Mouse (Mus musculus) hindbrain, embryonic 16.5 days (tissue): ENCODE data around the gene Atp1a4. TPM values are rescaled to one million over a fixed set of nuclear protein-coding genes. Genes with fewer than 3 reads are reported as not detected.

Experiments
- ATAC-seq: fragments of 200-750 bp; cut with Nextera tagmentation; 2 replicates; pipeline ENCODE4 v1.8.0; 2017; ENCODE audit warnings: moderate TSS enrichment, moderate library complexity
- H3K27ac ChIP-seq: fragments of 300-500 bp; sonication (generic); 2 replicates; pipeline ENCODE4 v1.5.1; 2014; ENCODE audit warnings: low read depth, mild to moderate bottlenecking, control low read depth, low read length, moderate library complexity
- H3K27me3 ChIP-seq: fragments of 300-500 bp; sonication (generic); replicated peaks from 2 replicates; pipeline ENCODE4 v1.6.1; 2014; ENCODE audit warnings: low read length; ENCODE audit not compliant: control insufficient read depth, insufficient read depth
- H3K36me3 ChIP-seq: fragments of 300-500 bp; sonication (generic); 2 replicates; pipeline ENCODE4 v1.6.1; 2014; ENCODE audit warnings: mild to moderate bottlenecking, low read length, moderate library complexity, mixed read lengths; ENCODE audit not compliant: control insufficient read depth, insufficient read depth
- H3K4me1 ChIP-seq: fragments of 300-500 bp; sonication (generic); 2 replicates; pipeline ENCODE4 v1.6.1; 2014; ENCODE audit warnings: low read depth, low read length; ENCODE audit not compliant: control insufficient read depth, insufficient read depth
- H3K4me2 ChIP-seq: fragments of 300-500 bp; sonication (generic); 2 replicates; pipeline ENCODE4 v1.6.1; 2014; ENCODE audit warnings: mild to moderate bottlenecking, low read length, control low read depth, moderate library complexity
- H3K4me3 ChIP-seq: fragments of 300-500 bp; sonication (generic); 2 replicates; pipeline ENCODE4 v1.5.1; 2014; ENCODE audit warnings: mild to moderate bottlenecking, low read length, control low read depth, moderate library complexity
- H3K9ac ChIP-seq: fragments of 300-500 bp; sonication (generic); 2 replicates; pipeline ENCODE4 v1.6.1; 2014; ENCODE audit warnings: low read depth, mild to moderate bottlenecking, control low read depth, low read length, moderate library complexity
- H3K9me3 ChIP-seq: fragments of 300-500 bp; sonication (generic); 2 replicates; pipeline ENCODE4 v1.6.1; 2014; ENCODE audit warnings: mild to moderate bottlenecking, low read length, moderate library complexity; ENCODE audit not compliant: control insufficient read depth
- WGBS: fragments of 180-500 bp; shearing (Covaris S2); extraction: QIAGEN DNeasy Blood & Tissue Kit; methylation state at CpG from one replicate; pipeline ENCODE4 v1.1.7; 2014; 5-methylcytosine and 5-hydroxymethylcytosine counted together
- polyA plus RNA-seq: library from polyadenylated mRNA; unstranded; fragments of >200 nt; fragmentation: Nextera tagmentation; extraction: Ambion mirVana; gene quantifications from 2 replicates; pipeline ENCODE4 v1.2.1, GENCODE M21; 2015

The Atp1a4 gene
- 0.06 TPM in 1 of 2 replicates, not detected in the other for polyA plus RNA-seq

DNA sequence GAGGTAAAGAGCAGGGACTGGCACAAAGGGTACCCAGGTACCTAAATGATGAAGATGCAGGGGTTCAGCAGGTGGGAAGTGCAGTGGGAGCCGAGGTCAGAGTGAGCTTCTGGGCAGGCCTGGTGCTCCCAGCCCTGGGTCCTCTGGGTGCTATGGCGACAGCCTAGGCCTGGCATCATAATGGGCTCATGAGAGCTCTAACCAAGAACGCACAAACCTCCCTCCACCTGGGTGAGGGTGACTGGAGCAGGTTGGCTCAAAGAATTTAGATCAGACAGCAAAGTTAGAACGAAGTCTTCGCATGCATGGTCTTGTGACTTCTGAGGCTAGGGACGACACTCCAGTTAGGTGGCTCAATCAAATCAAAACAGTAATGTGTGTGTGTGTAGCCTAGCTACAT lies at the start of gene Atp1a4:
Gene Atp1a4, minus strand, starts transcription at position 101 of the 400 bp plus-strand sequence.
- H3K4me1 ChIP-seq: peaks cover 4% of the 10 kb centered on the region
- no peak within 1 kb of the TSS for H3K4me2 ChIP-seq
- no peaks in the 10 kb centered on the region for H3K9me3 ChIP-seq
- no peak for ATAC-seq
- no peak within 1 kb of the TSS for H3K27ac ChIP-seq
- H3K4me3 ChIP-seq: no peak within 1 kb of the TSS
- no peaks in the 10 kb centered on the region for H3K36me3 ChIP-seq
- no peak within 1 kb of the TSS for H3K9ac ChIP-seq
- 92% methylated on average over 6 of the region's 6 CpGs for WGBS
- no peaks in the 10 kb centered on the region for H3K27me3 ChIP-seq

DNA sequence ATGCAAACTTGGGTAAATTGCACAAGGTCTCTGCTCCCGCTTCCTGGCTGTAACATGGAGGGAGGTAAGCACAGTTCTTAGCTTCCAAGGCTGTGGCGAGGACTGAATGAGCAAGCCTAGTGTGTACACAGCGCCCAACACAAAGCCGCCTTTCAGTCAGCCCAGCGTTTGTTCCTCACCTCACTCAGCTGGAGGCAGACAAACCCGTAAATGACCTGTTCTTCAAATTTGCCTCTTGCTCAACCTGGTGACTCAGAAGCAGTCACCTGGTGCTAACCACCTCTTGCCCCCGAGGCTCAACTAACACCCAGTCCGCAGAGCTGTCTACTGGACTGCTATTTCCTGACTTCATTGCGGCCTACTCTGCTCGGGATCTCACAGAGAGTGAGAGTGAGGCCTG lies 49.7 kb upstream of the Atp1a4 start:
- Histone ChIP-seq H3K36me3 (no peaks in the 10 kb centered on the region), H3K4me3 (no peak overlapping the region), H3K9ac (no peak overlapping the region), H3K4me1 (peaks cover 22% of the 10 kb centered on the region), H3K27me3 (no peaks in the 10 kb centered on the region), H3K27ac (peak overlapping the region; percentile 64), H3K9me3 (no peaks in the 10 kb centered on the region), H3K4me2 (no peak overlapping the region)
- WGBS: 57% methylated on average over 10 of the region's 10 CpGs
- no peak for ATAC-seq

DNA sequence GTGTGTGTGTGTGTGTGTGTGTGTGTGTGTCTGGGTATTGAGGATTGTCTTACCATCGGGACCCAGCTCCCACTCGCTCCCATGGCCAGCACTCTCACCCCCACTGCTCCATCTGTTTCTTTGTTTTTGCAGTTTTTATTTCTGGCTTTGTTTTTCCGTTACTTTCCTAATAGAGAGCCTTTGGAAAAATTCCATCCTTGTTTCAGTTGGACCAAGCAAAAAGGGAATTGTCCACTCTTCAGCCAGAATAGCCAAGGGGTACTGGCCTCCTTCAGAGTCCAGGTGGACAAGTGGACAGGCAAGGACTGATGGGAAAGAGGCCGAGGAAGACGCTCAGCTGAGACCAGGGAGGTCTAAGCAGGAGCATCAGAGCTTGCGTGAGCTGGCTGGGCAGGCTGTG lies 48.7 kb upstream of the Atp1a4 start:
- Histone ChIP-seq H3K27me3 (no peaks in the 10 kb centered on the region), H3K9ac (no peak overlapping the region), H3K9me3 (no peaks in the 10 kb centered on the region), H3K4me3 (no peak overlapping the region), H3K27ac (peak overlapping the region; percentile 4; the same call in 1 of the 2 replicates), H3K4me2 (no peak overlapping the region), H3K4me1 (peaks cover 15% of the 10 kb centered on the region), H3K36me3 (no peaks in the 10 kb centered on the region)
- ATAC-seq: no peak
- WGBS: 60% methylated on average over 6 of the region's 6 CpGs

DNA sequence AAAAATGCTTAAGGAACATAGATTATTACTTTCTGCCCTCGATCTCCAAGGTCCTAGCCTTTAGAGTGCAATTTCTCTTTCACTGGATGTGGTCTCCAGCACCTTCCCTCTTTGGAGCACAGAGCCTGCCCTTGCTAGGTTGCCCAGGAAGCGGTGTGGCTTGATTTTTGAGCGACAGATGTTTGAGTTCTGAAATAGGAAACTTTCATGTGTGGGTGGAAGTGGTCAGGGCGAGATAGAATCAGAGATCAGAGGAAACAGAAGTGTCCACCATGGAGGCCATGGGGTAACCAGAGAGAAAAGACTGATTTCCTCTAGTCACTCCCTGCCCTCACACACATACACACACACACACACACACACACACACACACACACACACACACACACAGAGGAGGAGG lies 48.0 kb upstream of the Atp1a4 start:
- no peak for ATAC-seq
- H3K4me2 ChIP-seq: no peak overlapping the region
- H3K4me3 ChIP-seq: no peak overlapping the region
- no peak overlapping the region for H3K27ac ChIP-seq
- no peak overlapping the region for H3K9ac ChIP-seq
- no peaks in the 10 kb centered on the region for H3K27me3 ChIP-seq
- peaks cover 11% of the 10 kb centered on the region for H3K4me1 ChIP-seq
- H3K36me3 ChIP-seq: no peaks in the 10 kb centered on the region
- H3K9me3 ChIP-seq: no peaks in the 10 kb centered on the region
- 84% methylated on average over 4 of the region's 4 CpGs for WGBS

DNA sequence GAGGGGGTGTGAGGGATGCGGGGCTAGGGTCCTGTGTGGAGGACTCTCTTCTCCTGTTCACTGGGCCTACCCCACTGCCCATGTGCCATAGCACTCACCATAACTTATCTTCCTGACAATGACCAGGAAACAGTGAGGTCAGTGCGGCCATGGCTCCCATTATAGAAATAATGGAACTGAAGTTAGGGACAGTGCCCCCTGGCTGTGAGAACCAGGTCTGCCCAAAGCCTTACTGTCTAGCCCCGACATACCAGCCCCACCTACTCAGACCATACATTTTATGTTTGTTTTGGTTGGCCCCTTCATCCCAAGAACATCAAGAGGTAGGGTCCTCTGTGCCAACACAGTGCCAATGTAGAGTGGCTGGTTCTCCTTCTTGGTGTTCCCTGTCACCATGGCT lies 47.4 kb upstream of the Atp1a4 start:
- Histone ChIP-seq H3K4me2 (no peak overlapping the region), H3K36me3 (no peaks in the 10 kb centered on the region), H3K27ac (no peak overlapping the region), H3K9me3 (no peaks in the 10 kb centered on the region), H3K4me3 (no peak overlapping the region), H3K9ac (no peak overlapping the region), H3K27me3 (no peaks in the 10 kb centered on the region), H3K4me1 (peaks cover 9% of the 10 kb centered on the region)
- WGBS: 79% methylated on average over 3 of the region's 3 CpGs
- ATAC-seq: no peak

DNA sequence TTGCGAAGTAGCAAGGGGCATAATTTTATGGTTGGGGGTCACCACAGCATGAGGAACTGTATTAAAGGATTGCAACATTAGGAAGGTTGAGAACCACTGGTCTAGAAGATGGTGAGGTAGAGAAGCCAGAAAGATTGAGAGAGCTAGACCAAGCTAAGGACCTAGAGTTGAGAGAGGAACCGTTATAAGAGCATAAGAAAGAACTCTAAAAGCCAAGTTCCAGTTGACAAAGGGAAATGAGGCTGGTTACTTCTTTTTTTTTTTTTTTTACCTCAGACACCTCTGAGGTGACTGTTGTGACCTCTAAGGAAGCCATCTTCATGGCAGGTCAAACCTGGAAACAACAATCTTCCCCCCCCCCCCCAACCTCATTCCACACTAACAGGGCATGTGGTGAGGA lies 46.9 kb upstream of the Atp1a4 start:
- 88% methylated on average over 2 of the region's 2 CpGs for WGBS
- H3K27ac ChIP-seq: no peak overlapping the region
- peaks cover 9% of the 10 kb centered on the region for H3K4me1 ChIP-seq

DNA sequence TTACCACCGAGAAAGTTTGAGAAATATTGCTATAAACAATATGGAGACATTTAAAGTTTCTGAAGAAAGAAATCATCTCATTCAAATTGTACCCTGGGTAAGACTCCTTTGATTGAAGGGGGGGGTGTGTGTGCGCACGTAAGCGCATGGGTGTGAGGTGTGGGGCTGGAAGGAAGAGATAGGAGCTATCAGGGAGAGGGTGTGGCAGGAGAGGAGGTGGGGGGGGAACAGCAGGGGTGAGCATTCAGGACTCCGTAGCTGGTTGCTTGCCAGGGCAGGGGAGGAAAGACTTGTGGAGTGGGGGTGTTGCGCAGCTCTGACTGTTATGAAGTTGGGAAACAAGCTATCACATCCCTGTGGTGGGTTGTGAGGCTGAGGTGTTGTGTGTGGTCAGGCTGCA lies 46.2 kb upstream of the Atp1a4 start:
- Histone ChIP-seq H3K9me3 (no peaks in the 10 kb centered on the region), H3K27ac (no peak overlapping the region), H3K9ac (no peak overlapping the region), H3K4me2 (no peak overlapping the region), H3K27me3 (no peaks in the 10 kb centered on the region), H3K36me3 (no peaks in the 10 kb centered on the region), H3K4me3 (no peak overlapping the region), H3K4me1 (peaks cover 5% of the 10 kb centered on the region)
- WGBS: 81% methylated on average over 6 of the region's 6 CpGs
- no peak for ATAC-seq

More for the DNA sequence above, 46.9 kb upstream of the Atp1a4 start:
- no peaks in the 10 kb centered on the region for H3K36me3 ChIP-seq
- H3K9me3 ChIP-seq: no peaks in the 10 kb centered on the region
- H3K27me3 ChIP-seq: no peaks in the 10 kb centered on the region
- no peak for ATAC-seq
- no peak overlapping the region for H3K4me3 ChIP-seq
- no peak overlapping the region for H3K9ac ChIP-seq
- no peak overlapping the region for H3K4me2 ChIP-seq

DNA sequence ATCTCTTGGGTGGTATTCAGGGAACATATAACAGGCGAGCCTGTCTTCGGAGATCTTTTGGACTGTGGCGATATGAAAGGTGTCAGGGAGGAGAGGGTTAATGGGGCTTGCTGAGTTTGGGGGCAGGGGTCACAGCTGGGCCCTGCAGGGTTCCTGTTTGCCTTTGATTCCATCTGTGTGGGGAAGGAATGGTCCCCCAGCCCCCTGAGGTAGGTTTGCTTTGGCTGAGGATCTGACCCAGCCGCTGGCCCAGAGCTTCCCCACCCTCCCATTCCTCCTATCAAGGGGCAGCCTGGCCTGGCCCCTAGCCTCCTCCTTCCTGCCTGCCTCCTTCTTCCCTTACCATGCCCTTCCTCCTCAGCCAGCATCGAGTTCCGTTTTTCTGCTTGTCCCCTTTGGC lies 44.6 kb upstream of the Atp1a4 start:
- Histone ChIP-seq H3K9me3 (no peaks in the 10 kb centered on the region), H3K27ac (no peak overlapping the region), H3K4me2 (no peak overlapping the region), H3K4me1 (peaks cover 2% of the 10 kb centered on the region; the same call in 1 of the 2 replicates), H3K9ac (no peak overlapping the region), H3K27me3 (no peaks in the 10 kb centered on the region), H3K36me3 (no peaks in the 10 kb centered on the region), H3K4me3 (no peak overlapping the region)
- 17% methylated on average over 6 of the region's 6 CpGs for WGBS
- no peak for ATAC-seq

DNA sequence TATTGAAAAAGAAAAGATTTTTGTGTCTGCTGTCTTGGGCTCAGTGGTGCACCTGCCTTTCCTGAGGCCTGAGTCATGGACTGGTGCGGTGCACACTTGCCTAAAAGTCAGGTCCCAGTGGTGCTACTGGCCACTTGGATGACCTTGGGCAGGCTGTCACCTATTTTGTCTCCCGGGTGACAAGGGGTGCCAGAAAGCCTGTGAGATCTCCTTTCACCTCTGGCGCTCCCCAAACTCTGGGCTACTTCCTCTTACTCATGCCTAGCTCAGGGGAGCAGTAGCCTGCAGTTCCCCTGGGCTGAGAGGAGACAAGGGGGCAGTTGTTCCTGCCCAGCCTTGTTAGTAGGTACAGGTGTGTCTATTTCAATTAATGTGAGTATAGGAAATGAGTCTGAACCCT lies 44.1 kb upstream of the Atp1a4 start:
- no peaks in the 10 kb centered on the region for H3K27me3 ChIP-seq
- no peaks in the 10 kb centered on the region for H3K36me3 ChIP-seq
- H3K9ac ChIP-seq: no peak overlapping the region
- no peaks in the 10 kb centered on the region for H3K9me3 ChIP-seq
- H3K27ac ChIP-seq: no peak overlapping the region
- H3K4me1 ChIP-seq: peaks cover 2% of the 10 kb centered on the region; the same call in 1 of the 2 replicates
- no peak for ATAC-seq
- WGBS: 63% methylated on average over 3 of the region's 3 CpGs
- no peak overlapping the region for H3K4me2 ChIP-seq
- no peak overlapping the region for H3K4me3 ChIP-seq

DNA sequence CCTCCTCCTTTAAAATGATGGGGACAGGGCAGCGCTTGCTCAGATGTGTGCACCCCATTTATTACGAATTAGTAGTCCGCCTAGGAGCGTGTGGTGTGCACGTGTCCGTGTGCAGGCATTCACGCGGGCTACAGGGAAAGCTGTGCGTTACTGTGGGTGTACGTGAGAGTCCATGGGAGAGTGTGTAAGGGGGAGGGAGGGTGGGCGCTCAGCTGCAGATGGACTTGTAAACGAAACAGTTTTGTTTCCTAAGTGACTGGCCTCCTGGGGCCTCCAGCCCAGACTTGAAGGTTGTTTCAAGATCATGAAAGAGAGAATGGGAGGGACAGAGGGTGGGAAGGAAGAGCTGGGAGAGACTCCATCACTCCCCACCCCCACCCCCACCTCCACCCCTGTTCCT lies 43.0 kb upstream of the Atp1a4 start:
- no peak overlapping the region for H3K4me2 ChIP-seq
- H3K4me1 ChIP-seq: no peaks in the 10 kb centered on the region; the same call in 1 of the 2 replicates
- H3K27me3 ChIP-seq: no peaks in the 10 kb centered on the region
- H3K9ac ChIP-seq: no peak overlapping the region
- no peaks in the 10 kb centered on the region for H3K9me3 ChIP-seq
- no peak overlapping the region for H3K4me3 ChIP-seq
- peak overlapping the region; percentile 11; the same call in 1 of the 2 replicates for H3K27ac ChIP-seq
- H3K36me3 ChIP-seq: no peaks in the 10 kb centered on the region
- WGBS: 23% methylated on average over 12 of the region's 12 CpGs
- ATAC-seq: peak; percentile 29; the same call in 1 of the 2 replicates
